Mouse (Mus musculus) MEL (cell line): ENCODE measurements around the gene Pde7b.

Experiments used
- CHD2 ChIP-seq: IDR thresholded peaks from 2 replicates; pipeline ENCODE4 v1.6.1; 2011; ENCODE audit warnings: low read length, improper control_type of control experiment
- EP300 ChIP-seq, 2 experiments: IDR thresholded peaks; 2 replicates each; pipeline ENCODE4 v1.6.1; 2011; ENCODE audit warnings: improper control_type of control experiment in 2 of 2, low read length in 2 of 2, low read depth in 1 of 2, mild to moderate bottlenecking in 1 of 2
- ETS1 ChIP-seq: IDR thresholded peaks from 2 replicates; pipeline ENCODE4 v1.6.1; 2012; ENCODE audit warnings: low read depth, mild to moderate bottlenecking, inconsistent platforms, low read length, improper control_type of control experiment, moderate library complexity
- SMC3 ChIP-seq: IDR thresholded peaks from 2 replicates; pipeline ENCODE4 v1.6.1; 2011; ENCODE audit warnings: low read depth, low read length, improper control_type of control experiment
- USF1 ChIP-seq: IDR thresholded peaks from 2 replicates; pipeline ENCODE4 v1.6.1; 2014; ENCODE audit warnings: low read depth, mild to moderate bottlenecking, inconsistent platforms, low read length, improper control_type of control experiment, moderate library complexity

- TF ChIP-seq EP300 (IDR thresholded peaks at IDR 0.05; ENCODE audit: low read depth in 1 of 2, low read length in 2 of 2) (no peak), USF1 (no peak), SMC3 (no peak), CHD2 (no peak), ETS1 (no peak)
Observed at GRCm38 (mm10) chr10:20464631-20465030, 260.2 kb downstream of the Pde7b start.
